Mouse (Mus musculus): ENCODE data around the gene Sun5.
"Not testable (repeated sequence)": the region's sequence is repeated elsewhere in the genome, so short reads cannot be mapped to it uniquely, and the experiment has no call there.

Sun5 gene

DNA sequence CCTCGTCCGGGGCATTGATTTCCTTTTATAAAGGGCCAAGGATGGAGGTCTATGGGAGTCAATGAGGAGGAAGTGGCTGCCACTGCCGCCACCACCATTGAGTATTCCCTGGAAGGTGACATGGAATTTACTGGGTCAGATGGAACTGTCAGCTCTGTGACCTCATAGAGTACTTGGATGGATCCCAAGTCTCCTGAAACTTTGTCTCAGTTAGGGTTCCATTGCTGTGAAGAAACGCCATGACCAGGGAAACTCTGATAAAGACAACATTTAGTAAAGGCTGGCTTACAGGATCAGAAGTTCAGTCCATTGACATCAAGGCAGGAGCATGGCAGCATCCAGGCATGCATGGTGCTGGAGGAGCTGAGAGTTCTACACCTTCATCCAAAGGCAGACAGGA lies at the start of gene Sun5:
Gene Sun5 (minus strand): TSS at position 101 of the 400 bp plus-strand sequence.
- in situ Hi-C loops (cut with MseI, MboI) = no loop called here

DNA sequence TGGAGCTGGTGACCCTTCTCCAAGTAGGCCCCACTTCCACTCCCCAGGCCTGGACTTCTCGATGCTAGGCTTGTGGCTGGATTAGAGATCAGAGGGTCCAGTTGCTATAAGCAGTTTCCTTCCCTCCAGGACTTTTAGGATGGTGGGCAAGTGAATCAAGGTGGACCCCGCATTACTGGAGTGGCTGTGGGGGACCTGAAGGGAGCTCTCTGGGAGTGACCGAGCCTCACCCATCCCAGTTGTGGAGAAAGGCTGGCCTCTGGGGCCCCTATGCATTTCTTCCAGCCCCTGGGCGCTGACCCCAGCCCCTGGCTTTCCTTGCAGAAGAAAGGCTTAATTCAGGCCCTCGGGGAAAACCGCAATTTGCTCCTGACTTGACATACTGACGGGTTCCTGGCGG lies 47.0 kb upstream of the Sun5 start, which contains the start of gene Bpifb3:
Gene Bpifb3 (plus strand): TSS at position 301 of the 400 bp plus-strand sequence.
- in situ Hi-C loops (cut with MseI, MboI) = no loop called here

GRCm38 (mm10) chr2:153914151-153914550 lies 43.3 kb upstream of the Sun5 start:
- in situ Hi-C loops (cut with MseI, MboI) = no loop called here

- in situ Hi-C loops (cut with MseI, MboI) = no loop called here
These were observed 35.7 kb upstream of the Sun5 start for GRCm38 (mm10) chr2:153906626-153907025.

- in situ Hi-C loops (cut with MseI, MboI) = no loop called here
These were observed 31.8 kb upstream of the Sun5 start for GRCm38 (mm10) chr2:153902726-153903125.

DNA sequence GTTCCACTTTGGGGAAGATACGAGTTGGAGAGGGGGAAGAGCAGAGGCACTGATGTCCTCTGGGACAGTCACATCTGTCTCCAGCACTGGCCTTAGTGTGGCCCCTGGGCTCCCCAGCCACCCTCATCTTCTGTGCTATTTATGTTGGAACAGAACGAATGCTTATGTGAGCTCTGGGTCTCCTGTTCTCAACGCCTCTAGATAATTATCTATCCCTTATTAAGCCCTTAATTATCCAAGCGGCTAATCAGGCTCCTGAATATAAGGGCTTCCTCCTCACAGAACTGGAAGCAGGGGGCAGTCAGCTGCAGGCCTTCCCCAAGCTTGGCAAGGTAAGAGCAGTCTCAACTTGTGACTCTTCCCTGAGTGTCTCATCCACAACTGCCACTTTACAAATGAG lies 29.2 kb upstream of the Sun5 start, which contains the start of gene Bpifb6:
Gene Bpifb6 (plus strand): TSS at position 301 of the 400 bp plus-strand sequence.
- in situ Hi-C loops (cut with MseI, MboI) = no loop called here

- in situ Hi-C loops (cut with MseI, MboI) = no loop called here
These were observed 28.2 kb upstream of the Sun5 start for GRCm38 (mm10) chr2:153899111-153899510.

DNA sequence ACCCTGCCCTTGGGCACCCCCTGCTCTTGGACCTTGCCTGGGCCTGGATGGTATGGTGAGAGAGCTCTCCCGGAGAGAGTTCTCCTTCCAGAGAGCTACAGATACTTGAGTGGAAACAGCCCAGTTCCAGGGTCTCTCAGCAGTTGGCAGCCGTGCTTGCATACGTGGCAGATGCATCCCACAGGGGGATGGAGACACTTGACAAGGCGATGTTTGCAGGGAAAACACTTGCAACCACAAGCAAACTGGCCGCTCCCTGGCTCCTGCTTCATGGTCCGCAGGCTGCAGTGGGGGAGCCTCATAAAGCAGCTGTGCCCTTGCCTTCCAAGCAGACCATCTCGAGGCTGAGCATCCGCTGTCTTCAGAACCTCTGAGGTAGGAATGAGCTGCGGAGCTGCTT lies 3.9 kb upstream of the Sun5 start, which contains the start of gene Bpifb2:
Gene Bpifb2 (plus strand): TSS at position 301 of the 400 bp plus-strand sequence.
- in situ Hi-C loops (cut with MseI, MboI) = no loop called here

DNA sequence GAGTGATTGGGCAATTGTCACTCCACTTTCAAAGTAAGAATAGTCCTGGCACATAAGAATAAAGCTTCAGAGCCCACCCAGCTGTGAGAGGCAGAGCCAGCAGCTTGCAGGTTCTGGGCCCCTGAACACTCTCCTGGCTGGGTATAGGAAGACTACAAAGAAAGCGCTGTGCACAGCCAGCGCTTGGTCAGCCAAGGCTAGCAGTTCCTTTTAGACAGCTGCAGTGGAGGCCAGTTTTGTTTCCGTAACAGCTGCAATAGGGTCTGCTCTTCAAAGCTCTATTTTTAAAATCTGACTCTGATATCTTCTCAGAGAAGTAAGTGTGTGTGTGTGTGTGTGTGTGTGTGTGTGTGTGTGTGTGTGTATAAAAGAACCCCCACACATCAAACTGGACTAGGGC lies 8.9 kb downstream of the Sun5 start:
- in situ Hi-C loops (cut with MseI, MboI) = no loop called here

DNA sequence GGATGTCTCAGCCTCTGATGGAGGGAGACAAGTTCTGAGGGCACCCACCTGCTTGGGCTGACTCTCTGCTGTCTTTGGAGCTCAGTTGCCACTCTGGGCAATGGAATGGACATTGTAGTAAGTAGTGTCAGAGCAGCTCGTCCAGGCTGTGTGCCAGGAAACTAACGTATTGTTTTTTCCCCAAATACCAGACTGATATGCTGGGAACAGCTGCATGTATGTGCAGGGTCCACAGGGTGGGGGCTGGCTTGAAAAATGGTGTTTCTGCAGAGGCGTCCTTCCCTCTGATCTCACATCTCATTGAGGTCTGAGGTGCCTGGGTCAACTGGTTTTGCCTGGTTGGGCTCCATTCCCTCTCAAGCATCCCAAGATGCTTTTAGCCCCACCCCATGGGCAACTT lies 10.2 kb downstream of the Sun5 start:
- in situ Hi-C loops (cut with MseI, MboI) = no loop called here

- in situ Hi-C loops (cut with MseI, MboI) = no loop called here
These were observed 10.6 kb downstream of the Sun5 start for GRCm38 (mm10) chr2:153860315-153860714.

DNA sequence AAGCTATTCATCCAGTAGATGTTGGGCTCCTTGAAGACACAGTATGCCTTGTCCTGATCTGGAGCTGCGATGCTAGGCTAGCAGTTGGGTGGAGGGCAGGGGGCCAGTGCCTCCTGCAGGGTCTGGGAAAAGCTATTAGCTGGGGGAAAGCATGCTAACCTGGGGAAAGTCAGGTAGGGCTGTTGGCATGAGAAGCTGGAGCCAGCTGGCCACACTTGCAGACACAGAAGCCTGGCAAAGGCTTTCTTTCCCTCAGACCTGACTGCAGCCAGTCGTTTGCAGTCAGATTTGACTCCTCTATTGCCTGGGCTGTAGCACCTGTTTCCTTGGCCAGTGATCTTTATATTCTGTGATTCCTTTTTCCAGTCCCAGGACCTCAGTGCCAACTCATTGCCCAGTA lies 11.3 kb downstream of the Sun5 start:
- in situ Hi-C loops (cut with MseI, MboI) = no loop called here

DNA sequence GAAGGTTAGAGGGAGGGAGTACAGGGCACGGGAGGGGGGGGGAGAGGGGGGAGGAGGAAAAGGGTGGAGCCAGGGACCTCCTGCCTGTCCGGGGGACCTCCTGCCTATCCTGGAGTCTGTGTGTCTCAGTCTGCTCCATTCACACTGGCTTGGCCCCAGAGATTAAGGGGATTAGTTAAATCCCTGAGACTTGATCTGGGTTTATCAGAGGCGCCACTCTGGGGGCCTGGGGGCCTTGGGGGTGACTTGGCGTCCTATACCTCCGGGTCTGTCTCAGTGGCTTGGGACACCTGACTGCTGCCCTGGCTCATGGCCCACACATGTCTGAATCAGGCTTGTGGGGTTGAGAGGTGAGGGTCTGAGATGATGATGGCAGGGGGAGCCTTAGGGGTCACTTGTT lies 17.3 kb downstream of the Sun5 start:
- in situ Hi-C loops (cut with MseI, MboI) = no loop called here

- in situ Hi-C loops (cut with MseI, MboI) = no loop called here
These were observed 19.9 kb downstream of the Sun5 start for GRCm38 (mm10) chr2:153851030-153851360.

DNA sequence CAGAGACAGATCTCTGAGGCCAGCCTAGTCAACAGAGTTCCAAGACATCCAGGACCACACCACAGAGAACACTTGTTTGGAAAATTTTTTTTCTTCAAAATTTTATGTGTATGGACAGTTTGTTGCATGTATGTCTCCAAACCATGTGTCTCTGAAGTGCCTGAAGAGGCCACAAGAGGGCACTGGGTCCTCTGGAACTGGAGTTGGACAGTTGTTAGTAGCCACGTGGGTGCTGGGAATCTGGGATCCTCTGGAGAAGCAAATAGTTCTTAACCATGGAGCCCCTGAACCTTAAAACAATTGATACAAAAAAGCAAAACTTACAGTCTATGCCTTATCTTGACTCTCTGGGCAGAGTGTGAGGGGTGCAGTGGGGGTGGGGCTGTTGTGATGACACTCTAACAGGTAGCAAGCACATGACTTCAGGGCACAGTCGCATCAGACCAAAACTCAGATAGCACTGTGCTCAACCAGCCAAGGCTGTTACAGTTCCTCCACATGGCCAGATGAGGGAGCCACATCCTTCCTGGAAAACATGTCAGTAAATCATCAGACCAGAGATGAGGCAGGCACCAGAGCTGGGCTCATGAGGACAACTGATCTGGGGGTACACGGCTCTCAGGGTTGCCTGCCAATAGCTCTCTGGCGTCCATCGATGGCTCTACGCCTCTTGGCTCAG lies 20.4 kb downstream of the Sun5 start:
- in situ Hi-C loops (cut with MseI, MboI) = no loop called here

DNA sequence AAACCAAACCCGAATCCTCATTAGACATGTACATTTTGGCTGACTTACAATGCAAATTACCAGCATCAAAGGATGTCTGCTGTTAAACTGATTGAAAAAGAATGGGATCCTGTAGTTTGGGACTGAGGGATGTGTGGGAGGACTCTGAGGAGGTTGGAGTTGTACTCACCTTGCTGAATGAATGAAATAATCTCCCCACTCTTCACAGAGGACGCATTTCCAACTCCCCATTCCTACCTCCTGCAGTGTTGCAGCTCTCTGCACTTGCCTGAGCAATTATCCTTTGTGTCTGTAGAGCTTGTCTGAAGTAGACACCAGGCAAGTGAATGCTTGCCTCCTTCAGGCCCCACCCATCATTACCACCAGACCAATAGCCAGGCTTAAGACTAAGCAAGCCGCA lies 22.5 kb downstream of the Sun5 start:
- in situ Hi-C loops (cut with MseI, MboI) = no loop called here

- in situ Hi-C loops (cut with MseI, MboI) = no loop called here
These were observed 28.0 kb downstream of the Sun5 start for GRCm38 (mm10) chr2:153842854-153843253.

DNA sequence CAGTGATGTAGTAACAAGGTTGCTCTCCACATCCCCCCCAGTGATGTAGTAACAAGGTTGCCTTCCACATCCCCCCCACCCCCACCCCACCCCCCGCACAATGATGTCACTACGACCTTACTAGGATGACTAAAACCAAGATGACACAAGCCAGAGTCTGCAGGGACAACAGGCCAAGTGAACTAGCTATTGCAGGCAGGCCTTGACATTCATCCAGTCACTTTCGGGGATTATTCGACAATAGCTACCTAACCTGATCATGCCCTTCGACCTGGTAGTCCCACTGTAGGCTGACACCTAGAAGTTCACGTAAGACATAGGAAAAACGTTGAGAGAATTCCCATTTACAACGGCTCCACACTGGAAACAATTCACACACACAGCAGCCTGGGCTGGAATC lies 37.6 kb downstream of the Sun5 start:
- in situ Hi-C loops (cut with MseI, MboI) = no loop called here

GRCm38 (mm10) chr2:153828704-153829103 lies 42.2 kb downstream of the Sun5 start:
- in situ Hi-C loops (cut with MseI, MboI) = no loop called here

GRCm38 (mm10) chr2:153827171-153827830 lies 43.6 kb downstream of the Sun5 start:
- in situ Hi-C loops (cut with MseI, MboI) = no loop called here

DNA sequence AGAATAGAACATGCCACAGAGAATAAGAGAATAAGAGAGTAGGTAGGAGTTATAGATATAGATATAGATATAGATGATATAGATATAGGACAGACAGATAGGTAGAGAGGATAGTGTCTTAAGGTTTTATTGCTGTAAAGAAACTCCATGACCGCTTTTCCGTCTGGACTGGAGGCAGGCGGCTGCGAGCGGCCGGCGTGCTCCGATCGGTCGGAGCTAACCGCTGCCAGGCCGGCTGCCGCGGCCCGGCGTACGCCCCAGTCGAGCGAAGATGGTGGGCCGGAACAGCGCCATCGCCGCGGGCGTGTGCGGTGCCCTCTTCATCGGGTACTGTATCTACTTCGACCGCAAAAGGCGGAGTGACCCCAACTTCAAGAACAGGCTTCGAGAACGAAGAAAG lies 45.0 kb downstream of the Sun5 start:
- in situ Hi-C loops (cut with MseI, MboI) = not testable (repeated sequence)

GRCm38 (mm10) chr2:153824593-153824992 lies 46.3 kb downstream of the Sun5 start:
- in situ Hi-C loops (cut with MseI, MboI) = no loop called here

GRCm38 (mm10) chr2:153822005-153822543 lies 48.8 kb downstream of the Sun5 start:
- in situ Hi-C loops (cut with MseI, MboI) = no loop called here

Measured in mouse trophoblast stem cell (cell line).